Mouse (Mus musculus): ENCODE data around the gene Nckap5. TPM values are rescaled to one million over a fixed set of nuclear protein-coding genes. Genes with fewer than 3 reads are reported as not detected.

Nckap5 gene
- polyA plus RNA-seq, 1 experiment from 2014 or later, result 0.67 TPM

- ATAC-seq (replicated peaks; ENCODE audit: low FRiP score) (no peak), DNase-seq (ENCODE audit: low spot score) (no peak)
- H3K27ac ChIP-seq (ENCODE audit: low read depth, low read length), result no peak overlapping the region
- H3K4me1 ChIP-seq (replicated peaks; ENCODE audit: control insufficient read depth, insufficient read depth, low read length), result no peaks in the 10 kb centered on the region
- no peaks in the 10 kb centered on the region for H3K9me3 ChIP-seq (ENCODE audit: control insufficient read depth, low read length)
- no peak overlapping the region for H3K4me2 ChIP-seq
- no peak overlapping the region for H3K4me3 ChIP-seq (ENCODE audit: low read depth, low read length)
- WGBS, result 72% methylated on average over 6 of the region's 6 CpGs
- no peaks in the 10 kb centered on the region for H3K27me3 ChIP-seq (replicated peaks; ENCODE audit: control insufficient read depth, insufficient read depth, low read length)
- H3K36me3 ChIP-seq (ENCODE audit: control insufficient read depth, insufficient read depth, low read length), result no peaks in the 10 kb centered on the region
- no peak overlapping the region for H3K9ac ChIP-seq (ENCODE audit: low read depth, low read length)
These were observed 858.7 kb downstream of the Nckap5 start for GRCm38 (mm10) chr1:125971933-125972332.

- 56% methylated on average over 6 of the region's 6 CpGs for WGBS
- H3K36me3 ChIP-seq (ENCODE audit: control insufficient read depth, insufficient read depth, low read length), result no peaks in the 10 kb centered on the region
These were observed 862.9 kb downstream of the Nckap5 start for GRCm38 (mm10) chr1:125967671-125968070.

GRCm38 (mm10) chr1:125951026-125951425, 879.6 kb downstream of the Nckap5 start:
- DNase-seq (ENCODE audit: low spot score), result no peak
- ATAC-seq (replicated peaks; ENCODE audit: low FRiP score), result no peak
- H3K4me2 ChIP-seq, result no peak overlapping the region
- no peak overlapping the region for H3K9ac ChIP-seq (ENCODE audit: low read depth, low read length)
- no peaks in the 10 kb centered on the region for H3K27me3 ChIP-seq (replicated peaks; ENCODE audit: control insufficient read depth, insufficient read depth, low read length)
- H3K36me3 ChIP-seq (ENCODE audit: control insufficient read depth, insufficient read depth, low read length), result no peaks in the 10 kb centered on the region
- no peaks in the 10 kb centered on the region for H3K9me3 ChIP-seq (ENCODE audit: control insufficient read depth, low read length)
- H3K4me3 ChIP-seq (ENCODE audit: low read depth, low read length), result no peak overlapping the region
- no peaks in the 10 kb centered on the region for H3K4me1 ChIP-seq (replicated peaks; ENCODE audit: control insufficient read depth, insufficient read depth, low read length)
- H3K27ac ChIP-seq (ENCODE audit: low read depth, low read length), result no peak overlapping the region
- 78% methylated on average over 3 of the region's 3 CpGs for WGBS

More at GRCm38 (mm10) chr1:125967671-125968070, 862.9 kb downstream of the Nckap5 start:
- Histone ChIP-seq H3K27me3 (replicated peaks; ENCODE audit: control insufficient read depth, insufficient read depth, low read length) (no peaks in the 10 kb centered on the region), H3K4me1 (replicated peaks; ENCODE audit: control insufficient read depth, insufficient read depth, low read length) (no peaks in the 10 kb centered on the region), H3K4me2 (no peak overlapping the region), H3K9me3 (ENCODE audit: control insufficient read depth, low read length) (no peaks in the 10 kb centered on the region), H3K9ac (ENCODE audit: low read depth, low read length) (no peak overlapping the region), H3K4me3 (ENCODE audit: low read depth, low read length) (no peak overlapping the region), H3K27ac (ENCODE audit: low read depth, low read length) (no peak overlapping the region)
- DNase-seq (ENCODE audit: low spot score) (no peak), ATAC-seq (replicated peaks; ENCODE audit: low FRiP score) (no peak)

GRCm38 (mm10) chr1:125949076-125949475, 881.5 kb downstream of the Nckap5 start:
- DNase-seq (ENCODE audit: low spot score) (no peak), ATAC-seq (replicated peaks; ENCODE audit: low FRiP score) (no peak)
- H3K4me3 ChIP-seq (ENCODE audit: low read depth, low read length), result no peak overlapping the region
- H3K4me2 ChIP-seq, result no peak overlapping the region
- H3K27me3 ChIP-seq (replicated peaks; ENCODE audit: control insufficient read depth, insufficient read depth, low read length), result no peaks in the 10 kb centered on the region
- no peak overlapping the region for H3K27ac ChIP-seq (ENCODE audit: low read depth, low read length)
- 78% methylated on average over 6 of the region's 6 CpGs for WGBS
- no peaks in the 10 kb centered on the region for H3K4me1 ChIP-seq (replicated peaks; ENCODE audit: control insufficient read depth, insufficient read depth, low read length)
- no peaks in the 10 kb centered on the region for H3K9me3 ChIP-seq (ENCODE audit: control insufficient read depth, low read length)
- H3K9ac ChIP-seq (ENCODE audit: low read depth, low read length), result no peak overlapping the region
- H3K36me3 ChIP-seq (ENCODE audit: control insufficient read depth, insufficient read depth, low read length), result no peaks in the 10 kb centered on the region

- Histone ChIP-seq H3K4me1 (replicated peaks; ENCODE audit: control insufficient read depth, insufficient read depth, low read length) (no peaks in the 10 kb centered on the region), H3K27ac (ENCODE audit: low read depth, low read length) (no peak overlapping the region), H3K4me2 (no peak overlapping the region), H3K36me3 (ENCODE audit: control insufficient read depth, insufficient read depth, low read length) (no peaks in the 10 kb centered on the region), H3K9ac (ENCODE audit: low read depth, low read length) (no peak overlapping the region), H3K27me3 (replicated peaks; ENCODE audit: control insufficient read depth, insufficient read depth, low read length) (no peaks in the 10 kb centered on the region), H3K4me3 (ENCODE audit: low read depth, low read length) (no peak overlapping the region), H3K9me3 (ENCODE audit: control insufficient read depth, low read length) (no peaks in the 10 kb centered on the region)
- no peak for ATAC-seq (replicated peaks; ENCODE audit: low FRiP score)
- 77% methylated on average over 9 of the region's 9 CpGs for WGBS
- DNase-seq (ENCODE audit: low spot score), result no peak
These were observed 885.5 kb downstream of the Nckap5 start for GRCm38 (mm10) chr1:125945136-125945535.

GRCm38 (mm10) chr1:125943305-125943704, 887.3 kb downstream of the Nckap5 start:
- 67% methylated on average over 1 of the region's 1 CpGs for WGBS
- Histone ChIP-seq H3K27me3 (replicated peaks; ENCODE audit: control insufficient read depth, insufficient read depth, low read length) (no peaks in the 10 kb centered on the region), H3K4me1 (replicated peaks; ENCODE audit: control insufficient read depth, insufficient read depth, low read length) (no peaks in the 10 kb centered on the region), H3K36me3 (ENCODE audit: control insufficient read depth, insufficient read depth, low read length) (no peaks in the 10 kb centered on the region), H3K4me2 (no peak overlapping the region), H3K9me3 (ENCODE audit: control insufficient read depth, low read length) (no peaks in the 10 kb centered on the region), H3K27ac (ENCODE audit: low read depth, low read length) (no peak overlapping the region), H3K9ac (ENCODE audit: low read depth, low read length) (no peak overlapping the region), H3K4me3 (ENCODE audit: low read depth, low read length) (no peak overlapping the region)
- ATAC-seq (replicated peaks; ENCODE audit: low FRiP score) (no peak), DNase-seq (ENCODE audit: low spot score) (no peak)

- Histone ChIP-seq H3K4me3 (ENCODE audit: low read depth, low read length) (no peak overlapping the region), H3K4me1 (replicated peaks; ENCODE audit: control insufficient read depth, insufficient read depth, low read length) (no peaks in the 10 kb centered on the region), H3K4me2 (no peak overlapping the region), H3K9ac (ENCODE audit: low read depth, low read length) (no peak overlapping the region), H3K9me3 (ENCODE audit: control insufficient read depth, low read length) (no peaks in the 10 kb centered on the region), H3K27me3 (replicated peaks; ENCODE audit: control insufficient read depth, insufficient read depth, low read length) (no peaks in the 10 kb centered on the region), H3K36me3 (ENCODE audit: control insufficient read depth, insufficient read depth, low read length) (no peaks in the 10 kb centered on the region), H3K27ac (ENCODE audit: low read depth, low read length) (no peak overlapping the region)
- 93% methylated on average over 10 of the region's 10 CpGs for WGBS
- DNase-seq (ENCODE audit: low spot score) (no peak), ATAC-seq (replicated peaks; ENCODE audit: low FRiP score) (no peak)
These were observed 905.1 kb downstream of the Nckap5 start for GRCm38 (mm10) chr1:125925486-125925885.

GRCm38 (mm10) chr1:125923062-125923461, 907.5 kb downstream of the Nckap5 start:
- 76% methylated on average over 2 of the region's 2 CpGs for WGBS
- ATAC-seq (replicated peaks; ENCODE audit: low FRiP score), result no peak

GRCm38 (mm10) chr1:125920696-125921095, 909.9 kb downstream of the Nckap5 start:
- no peaks in the 10 kb centered on the region for H3K4me1 ChIP-seq (replicated peaks; ENCODE audit: control insufficient read depth, insufficient read depth, low read length)
- no peak overlapping the region for H3K4me3 ChIP-seq (ENCODE audit: low read depth, low read length)
- DNase-seq (ENCODE audit: low spot score), result no peak
- no peak for ATAC-seq (replicated peaks; ENCODE audit: low FRiP score)
- no peaks in the 10 kb centered on the region for H3K9me3 ChIP-seq (ENCODE audit: control insufficient read depth, low read length)
- no peak overlapping the region for H3K9ac ChIP-seq (ENCODE audit: low read depth, low read length)
- WGBS, result 89% methylated on average over 3 of the region's 3 CpGs
- no peaks in the 10 kb centered on the region for H3K27me3 ChIP-seq (replicated peaks; ENCODE audit: control insufficient read depth, insufficient read depth, low read length)
- no peak overlapping the region for H3K4me2 ChIP-seq
- H3K27ac ChIP-seq (ENCODE audit: low read depth, low read length), result no peak overlapping the region
- H3K36me3 ChIP-seq (ENCODE audit: control insufficient read depth, insufficient read depth, low read length), result no peaks in the 10 kb centered on the region

More at GRCm38 (mm10) chr1:125923062-125923461, 907.5 kb downstream of the Nckap5 start:
- H3K4me3 ChIP-seq (ENCODE audit: low read depth, low read length), result no peak overlapping the region
- no peak overlapping the region for H3K4me2 ChIP-seq
- H3K27me3 ChIP-seq (replicated peaks; ENCODE audit: control insufficient read depth, insufficient read depth, low read length), result no peaks in the 10 kb centered on the region
- H3K9me3 ChIP-seq (ENCODE audit: control insufficient read depth, low read length), result no peaks in the 10 kb centered on the region
- no peak overlapping the region for H3K9ac ChIP-seq (ENCODE audit: low read depth, low read length)
- no peaks in the 10 kb centered on the region for H3K4me1 ChIP-seq (replicated peaks; ENCODE audit: control insufficient read depth, insufficient read depth, low read length)
- H3K36me3 ChIP-seq (ENCODE audit: control insufficient read depth, insufficient read depth, low read length), result no peaks in the 10 kb centered on the region
- no peak for DNase-seq (ENCODE audit: low spot score)
- no peak overlapping the region for H3K27ac ChIP-seq (ENCODE audit: low read depth, low read length)
